Mouse (Mus musculus): ENCODE measurements at regions not wholly inside any gene's neighbourhood (a gene's known extent, or its start where the extent isn't known, plus 50 kb on each side); places are given as distances from the start of the nearest gene placed in this dataset.

DNA sequence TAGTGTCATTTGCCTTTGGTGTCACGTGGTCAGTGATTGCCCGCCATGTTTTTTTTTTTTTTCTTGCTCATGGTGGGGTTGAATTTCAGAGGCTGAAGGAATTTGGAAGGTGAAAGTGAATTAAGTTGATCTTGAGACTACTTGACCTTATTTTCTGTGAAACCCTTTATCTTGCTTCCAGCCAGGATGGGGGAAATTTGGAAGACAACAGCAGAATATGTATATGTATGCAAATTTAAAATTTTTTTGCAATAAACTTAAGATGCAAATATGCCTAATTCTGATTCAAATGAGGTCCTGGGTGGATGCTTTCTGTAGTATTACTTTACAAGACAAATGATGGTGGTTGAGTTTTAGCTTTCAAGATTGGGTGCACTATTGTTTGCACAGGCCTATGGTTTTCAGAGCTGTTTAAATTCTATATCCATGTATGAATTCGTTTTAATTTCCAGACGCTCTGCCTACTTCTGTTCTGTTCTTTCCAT, 315.6 kb downstream of the Bckdhb start:
- H3K9me3 ChIP-seq (replicated peaks; ENCODE audit: low read length), result no peaks in the 10 kb centered on the region
- no peaks in the 10 kb centered on the region for H3K4me1 ChIP-seq (ENCODE audit: control insufficient read depth in 1 of 2, insufficient read depth in 2 of 2)
- no peak overlapping the region for H3K4me2 ChIP-seq (ENCODE audit: insufficient read depth, low read depth, poor library complexity, severe bottlenecking)
- H3K79me2 ChIP-seq (replicated peaks; ENCODE audit: control insufficient read depth, extremely low read depth, insufficient read depth, poor library complexity, severe bottlenecking), result no peaks in the 10 kb centered on the region
- in situ Hi-C loops (cut with MboI; ENCODE audit: low pct_ligation_motif_present, low pct_unique_long_range_greater_than_20kb, low sequenced_read_pairs), result no loop called here
- H3K9ac ChIP-seq (ENCODE audit: insufficient read depth, low read depth), result no peak overlapping the region
- no peaks in the 10 kb centered on the region for H3K27me3 ChIP-seq (replicated peaks)
- TF ChIP-seq ZNF384 (IDR thresholded peaks at IDR 0.05; ENCODE audit: low read depth, low read length) (no peak), POLR2A (IDR thresholded peaks at IDR 0.05; ENCODE audit: low read depth, low read length) (no peak), TCF12 (IDR thresholded peaks at IDR 0.05; ENCODE audit: low read depth, low read length) (no peak), MYC (IDR thresholded peaks at IDR 0.05; ENCODE audit: low read depth, low read length) (no peak), GABPA (IDR thresholded peaks at IDR 0.05; ENCODE audit: insufficient replicate concordance, low read depth, low read length) (no peak), RAD21 (IDR thresholded peaks at IDR 0.05; ENCODE audit: low read depth, low read length) (no peak), TBP (conservative IDR thresholded peaks at IDR 0.05; ENCODE audit: low read depth, low read length) (no peak), RCOR1 (conservative IDR thresholded peaks at IDR 0.05; ENCODE audit: low read depth, low read length) (no peak), UBTF (IDR thresholded peaks at IDR 0.05; ENCODE audit: low read depth, low read length) (no peak), CHD2 (IDR thresholded peaks at IDR 0.05; ENCODE audit: low read length) (no peak), NRF1 (IDR thresholded peaks at IDR 0.05; ENCODE audit: low read depth, low read length) (no peak), KAT2A (IDR thresholded peaks at IDR 0.05; ENCODE audit: insufficient replicate concordance, low read length) (no peak), SIN3A (IDR thresholded peaks at IDR 0.05; ENCODE audit: low read length) (no peak), PAX5 (IDR thresholded peaks at IDR 0.05; ENCODE audit: low read length) (no peak), CHD1 (IDR thresholded peaks at IDR 0.05; ENCODE audit: low read depth, low read length) (no peak), ZC3H11A (IDR thresholded peaks at IDR 0.05; ENCODE audit: low read depth, low read length) (no peak), IRF4 (IDR thresholded peaks at IDR 0.05; ENCODE audit: low read depth, low read length) (no peak)
- no peak overlapping the region for H3K4me3 ChIP-seq (replicated peaks in 1 of 3; ENCODE audit: low read depth in 2 of 3, low read length in 2 of 3, poor library complexity in 1 of 3)
- no peaks in the 10 kb centered on the region for H3K36me3 ChIP-seq (replicated peaks in 1 of 2; ENCODE audit: control insufficient read depth in 1 of 2, insufficient read depth in 1 of 2, low read length in 1 of 2)
- H3K27ac ChIP-seq (ENCODE audit: insufficient read depth, low read depth), result no peak overlapping the region
- DNase-seq (ENCODE audit: extremely low read depth), result no peak
- dilution Hi-C loops (cut with MboI; ENCODE audit: extremely low pct_ligation_motif_present, extremely low pct_unique_long_range_greater_than_20kb, low sequenced_read_pairs), result no loop called here

- Histone ChIP-seq H3K4me3 (replicated peaks in 1 of 3; ENCODE audit: low read depth in 2 of 3, low read length in 2 of 3, poor library complexity in 1 of 3) (no peak overlapping the region), H3K9ac (ENCODE audit: insufficient read depth, low read depth) (no peak overlapping the region), H3K9me3 (replicated peaks; ENCODE audit: low read length) (no peaks in the 10 kb centered on the region), H3K79me2 (replicated peaks; ENCODE audit: control insufficient read depth, extremely low read depth, insufficient read depth, poor library complexity, severe bottlenecking) (no peaks in the 10 kb centered on the region), H3K27ac (ENCODE audit: insufficient read depth, low read depth) (no peak overlapping the region), H3K36me3 (replicated peaks in 1 of 2; ENCODE audit: control insufficient read depth in 1 of 2, insufficient read depth in 1 of 2, low read length in 1 of 2) (no peaks in the 10 kb centered on the region), H3K4me2 (ENCODE audit: insufficient read depth, low read depth, poor library complexity, severe bottlenecking) (no peak overlapping the region), H3K4me1 (ENCODE audit: control insufficient read depth in 1 of 2, insufficient read depth in 2 of 2) (no peaks in the 10 kb centered on the region), H3K27me3 (replicated peaks) (no peaks in the 10 kb centered on the region)
- dilution Hi-C loops (cut with MboI; ENCODE audit: extremely low pct_ligation_motif_present, extremely low pct_unique_long_range_greater_than_20kb, low sequenced_read_pairs) (no loop called here), in situ Hi-C loops (cut with MboI; ENCODE audit: low pct_ligation_motif_present, low pct_unique_long_range_greater_than_20kb, low sequenced_read_pairs) (no loop called here)
- no peak for DNase-seq (ENCODE audit: extremely low read depth)
- TF ChIP-seq POLR2A (IDR thresholded peaks at IDR 0.05; ENCODE audit: low read depth, low read length) (no peak), USF2 (conservative IDR thresholded peaks at IDR 0.05; ENCODE audit: low read depth, low read length) (no peak), MAX (IDR thresholded peaks at IDR 0.05; ENCODE audit: low read length) (no peak), ETS1 (conservative IDR thresholded peaks at IDR 0.05; ENCODE audit: low read depth, low read length) (no peak), JUND (conservative IDR thresholded peaks at IDR 0.05; ENCODE audit: low read depth, low read length) (no peak), TBP (conservative IDR thresholded peaks at IDR 0.05; ENCODE audit: low read depth, low read length) (no peak), GABPA (IDR thresholded peaks at IDR 0.05; ENCODE audit: insufficient replicate concordance, low read depth, low read length) (no peak), E2F4 (IDR thresholded peaks at IDR 0.05; ENCODE audit: insufficient replicate concordance, low read depth, low read length) (no peak), TCF12 (IDR thresholded peaks at IDR 0.05; ENCODE audit: low read depth, low read length) (no peak), HCFC1 (IDR thresholded peaks at IDR 0.05; ENCODE audit: low read depth, low read length) (no peak), CHD1 (IDR thresholded peaks at IDR 0.05; ENCODE audit: low read depth, low read length) (no peak), MXI1 (IDR thresholded peaks at IDR 0.05; ENCODE audit: low read depth, low read length) (no peak), CTCF (conservative IDR thresholded peaks at IDR 0.05 in 1 of 2, IDR thresholded peaks at IDR 0.05 in 1 of 2; ENCODE audit: low read depth in 2 of 2, low read length in 2 of 2) (no peak), NELFE (IDR thresholded peaks at IDR 0.05; ENCODE audit: low read depth, low read length) (no peak), RCOR1 (conservative IDR thresholded peaks at IDR 0.05; ENCODE audit: low read depth, low read length) (no peak)
These were observed 324.8 kb downstream of the Bckdhb start for GRCm38 (mm10) chr9:84249765-84250164.

Measured in CH12.LX (cell line).